Mouse (Mus musculus): ENCODE data around the gene Otulinl.

GRCm38 (mm10) chr15:27655015-27655414 lies 26.4 kb downstream of the Otulinl start:
- TF ChIP-seq CHD2 (IDR thresholded peaks at IDR 0.05; ENCODE audit: low read depth, low read length) (no peak), ZC3H11A (IDR thresholded peaks at IDR 0.05; ENCODE audit: borderline replicate concordance, low read depth, low read length) (no peak), MAFK (IDR thresholded peaks at IDR 0.05; ENCODE audit: insufficient read depth, low read depth, low read length) (no peak), ZNF384 (IDR thresholded peaks at IDR 0.05; ENCODE audit: low read depth, low read length) (no peak)
